Comparison of ENCODE assay signal across 14 mouse cellular contexts in genomic region chr11:102568191-102568590, GRCm38 (mm10). TPM values are rescaled to one million over a fixed set of nuclear protein-coding genes. Genes with fewer than 3 reads are reported as not detected.
DNase-seq lines count a peak whose midpoint lies in the region; ATAC-seq and TF ChIP-seq lines count a peak whose summit lies in the region.
"Had no signal": no experiment of that assay in that cellular context is flagged by ENCODE, and none has a peak within 500 bp of the region (broad histone marks: within the 10 kb centered on the region; RNA-seq: fewer than 3 reads in every experiment).

No protein-coding gene starts in this region.

- no peak for ATAC-seq in CD4-positive, CD25-positive, alpha-beta regulatory T cell, adult 4 months
- no peak for ATAC-seq in activated CD4-positive, CD25-positive, alpha-beta regulatory T cell, adult 4 months

- no peak for TF ChIP-seq POLR2A in embryonic fibroblast, embryonic 13.5 days (IDR thresholded peaks at IDR 0.05; ENCODE audit: low read depth, low read length)

- H3K4me1 ChIP-seq in embryonic fibroblast, embryonic 13.5 days (ENCODE audit: control insufficient read depth, insufficient read depth, low read length), result no peaks in the 10 kb centered on the region

- DNase-seq in CD4-positive, CD25-positive, alpha-beta regulatory T cell, adult 2 months (ENCODE audit: low read depth, low spot score), result peak; percentile 44
- DNase-seq in left cerebral cortex, adult 2 months (ENCODE audit: extremely low spot score in 1 of 2, low spot score in 2 of 2), result no peak
- DNase-seq in left cerebral cortex, adult 18-20 months (ENCODE audit: low spot score in 2 of 2), result no peak
- DNase-seq in CD4-positive helper T cell, adult 2 months (ENCODE audit: low read depth, low spot score), result peak; percentile 20
- no peak for DNase-seq in yolk sac, embryonic 10.5 days (ENCODE audit: low spot score)
- DNase-seq: cerebellum, adult 11 months; kidney, adult 11 months; liver, embryonic 13.5 days; right cerebral cortex, postnatal 25 days had no signal

- H3K4me3 ChIP-seq in left cerebral cortex, adult 2 months, result no peak overlapping the region
- no peak overlapping the region for H3K4me3 ChIP-seq in embryonic fibroblast, embryonic 13.5 days (ENCODE audit: insufficient read depth, low read length)
- H3K4me3 ChIP-seq: liver, embryonic 13.5 days; midbrain, embryonic 10.5 days; neural tube, embryonic 13.5 days had no signal

- H3K27ac ChIP-seq in left cerebral cortex, adult 2 months, result no peak overlapping the region
- H3K27ac ChIP-seq in embryonic fibroblast, embryonic 13.5 days (ENCODE audit: insufficient read depth, low read length), result no peak overlapping the region
- H3K27ac ChIP-seq: liver, embryonic 13.5 days; midbrain, embryonic 10.5 days; neural tube, embryonic 13.5 days had no signal

- peak; percentile 39 for TF ChIP-seq CTCF in left cerebral cortex, adult 2 months (IDR thresholded peaks at IDR 0.05)
- TF ChIP-seq CTCF in embryonic fibroblast, embryonic 13.5 days (IDR thresholded peaks at IDR 0.05; ENCODE audit: borderline replicate concordance, insufficient read depth, low read length), result peak; percentile 26; the same call in 1 of the 2 replicates

- intact Hi-C loops in left cerebral cortex, adult 2 months (cut with DNase I), result no loop called here

RNA-seq across cellular contexts. Expression of gene Gm11627, which starts 11.1 kb away (rescaled TPM):
- polyA plus RNA-seq in CD4-positive, CD25-positive, alpha-beta regulatory T cell, adult 4 months (2017; shearing (Covaris generic)), result not detected
- total RNA-seq in left cerebral cortex, adult 2 months (2021), result 1 to 10 TPM; 4.8 to 5.0 TPM
- 1 to 10 TPM; 3.7 to 5.4 TPM for total RNA-seq in left cerebral cortex, adult 18-20 months (2021)
- 2.5 and 3.2 TPM in 2 replicates for polyA plus RNA-seq in embryonic fibroblast, embryonic 13.5 days (2011; ENCODE audit: insufficient read length, low read depth, missing spikeins)
- not detected for polyA plus RNA-seq in activated CD4-positive, CD25-positive, alpha-beta regulatory T cell, adult 4 months (2017; shearing (Covaris generic))

RNA-seq across cellular contexts. Expression of gene Gpatch8, which starts 12.0 kb away (rescaled TPM):
- polyA plus RNA-seq in CD4-positive, CD25-positive, alpha-beta regulatory T cell, adult 4 months (2017; shearing (Covaris generic)), result 10 to 100 TPM; 64.2 to 75.8 TPM
- total RNA-seq in left cerebral cortex, adult 2 months (2021), result 10 to 100 TPM; 57.1 to 60.5 TPM
- total RNA-seq in left cerebral cortex, adult 18-20 months (2021), result 10 to 100 TPM; 50.8 to 52.0 TPM
- 36.6 and 40.7 TPM in 2 replicates for polyA plus RNA-seq in embryonic fibroblast, embryonic 13.5 days (2011; ENCODE audit: insufficient read length, low read depth, missing spikeins)
- polyA plus RNA-seq in activated CD4-positive, CD25-positive, alpha-beta regulatory T cell, adult 4 months (2017; shearing (Covaris generic)), result 10 to 100 TPM; 54.2 to 55.9 TPM

RNA-seq across cellular contexts. Expression of gene Fzd2, which starts 36.0 kb away (rescaled TPM):
- not detected for polyA plus RNA-seq in CD4-positive, CD25-positive, alpha-beta regulatory T cell, adult 4 months (2017; shearing (Covaris generic))
- total RNA-seq in left cerebral cortex, adult 2 months (2021), result 10 to 100 TPM; 10.9 to 11.7 TPM
- 1 to 10 TPM; 9.4 to 9.7 TPM for total RNA-seq in left cerebral cortex, adult 18-20 months (2021)
- polyA plus RNA-seq in embryonic fibroblast, embryonic 13.5 days (2011; ENCODE audit: insufficient read length, low read depth, missing spikeins), result 54.6 and 75.0 TPM in 2 replicates
- polyA plus RNA-seq in activated CD4-positive, CD25-positive, alpha-beta regulatory T cell, adult 4 months (2017; shearing (Covaris generic)), result not detected

Comparison
In these comparisons a context has a peak if more than half of its experiments do, and no peak if none do; other contexts are left out.
1. DNase-seq: peak in CD4-positive, CD25-positive, alpha-beta regulatory T cell, adult 2 months (single experiment) and CD4-positive helper T cell, adult 2 months (single experiment); none in left cerebral cortex, adult 2 months (0 of 2), left cerebral cortex, adult 18-20 months (0 of 2) and yolk sac, embryonic 10.5 days (single experiment).
2. RNA of gene Fzd2, which starts 36.0 kb away (polyA plus RNA-seq): 54.6 to 75.0 TPM in embryonic fibroblast, embryonic 13.5 days; not detected in CD4-positive, CD25-positive, alpha-beta regulatory T cell, adult 4 months and not detected in activated CD4-positive, CD25-positive, alpha-beta regulatory T cell, adult 4 months; every median in the first group is over 10 times any median in the second.